Mouse (Mus musculus): ENCODE results near the gene Olfr160. TPM values are rescaled to one million over a fixed set of nuclear protein-coding genes. Genes with fewer than 3 reads are reported as not detected.

Olfr160 gene
- polyA plus RNA-seq, 1 experiment from 2014 or later, result not detected

DNA sequence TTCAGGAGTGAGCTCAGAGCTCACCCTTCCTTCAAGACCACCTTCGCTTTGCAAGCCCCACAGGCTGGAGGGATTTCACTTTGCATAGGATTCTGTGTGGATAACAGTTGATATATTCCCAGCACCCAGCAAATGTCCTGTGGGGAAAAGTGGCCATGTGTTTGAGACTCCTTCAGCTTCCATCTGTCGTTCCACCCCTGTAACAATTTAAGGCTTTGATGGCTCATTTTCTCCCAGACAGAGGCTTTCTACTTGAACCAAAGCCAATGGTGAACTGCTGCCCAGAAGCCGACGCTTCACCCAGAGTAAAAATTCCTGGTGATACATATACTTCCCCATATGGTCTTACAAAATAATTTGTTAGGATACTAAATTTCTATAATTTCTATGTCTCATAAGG is 40.8 kb downstream of the Olfr160 start:
- H3K9ac ChIP-seq (ENCODE audit: low read depth, low read length), result no peak overlapping the region
- no peak overlapping the region for H3K4me3 ChIP-seq (ENCODE audit: low read depth, low read length)
- H3K9me3 ChIP-seq (ENCODE audit: control insufficient read depth), result 0 out of 2 replicates have a peak, but pooled peaks cover 3% of the 10 kb centered on the region
- 80% methylated on average over 4 of the region's 4 CpGs for WGBS
- TF ChIP-seq CTCF (IDR thresholded peaks at IDR 0.05; ENCODE audit: low read depth), result no peak
- H3K36me3 ChIP-seq (ENCODE audit: control insufficient read depth, insufficient read depth), result no peaks in the 10 kb centered on the region
- no peak overlapping the region for H3K4me2 ChIP-seq (replicated peaks; ENCODE audit: low read depth)
- no peaks in the 10 kb centered on the region for H3K4me1 ChIP-seq (replicated peaks; ENCODE audit: control insufficient read depth, insufficient read depth, low read length)
- no peak overlapping the region for H3K27ac ChIP-seq (ENCODE audit: low read depth, low read length)
- ATAC-seq, result no peak
- no peaks in the 10 kb centered on the region for H3K27me3 ChIP-seq (replicated peaks; ENCODE audit: control insufficient read depth, insufficient read depth, low read length)

DNA sequence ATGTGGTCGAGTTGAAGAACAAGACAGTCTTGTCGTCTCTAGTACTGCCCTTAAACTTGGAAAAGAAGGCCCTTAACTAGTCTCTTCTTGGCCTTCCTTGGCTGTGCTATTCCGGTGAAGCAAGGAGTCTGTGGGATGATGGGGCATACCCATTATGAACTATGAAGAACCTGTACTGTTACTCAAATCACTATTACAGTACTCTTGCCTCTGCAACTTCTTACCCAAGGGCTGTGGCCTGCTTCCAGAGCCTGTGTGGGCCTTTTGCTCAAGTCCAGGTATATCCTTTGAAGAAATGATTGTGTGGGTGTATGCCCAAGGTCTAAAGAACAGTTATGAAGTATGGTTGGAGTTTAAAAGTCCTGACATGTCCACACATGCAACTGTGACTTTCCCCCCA is 45.8 kb downstream of the Olfr160 start:
- no peak overlapping the region for H3K27ac ChIP-seq (ENCODE audit: low read depth, low read length)
- H3K27me3 ChIP-seq (replicated peaks; ENCODE audit: control insufficient read depth, insufficient read depth, low read length), result no peaks in the 10 kb centered on the region
- TF ChIP-seq CTCF (IDR thresholded peaks at IDR 0.05; ENCODE audit: low read depth), result no peak
- H3K36me3 ChIP-seq (ENCODE audit: control insufficient read depth, insufficient read depth), result no peaks in the 10 kb centered on the region
- 0 out of 2 replicates have a peak, but pooled peaks cover 3% of the 10 kb centered on the region for H3K9me3 ChIP-seq (ENCODE audit: control insufficient read depth)
- H3K4me1 ChIP-seq (replicated peaks; ENCODE audit: control insufficient read depth, insufficient read depth, low read length), result no peaks in the 10 kb centered on the region
- WGBS, result 95% methylated on average over 3 of the region's 3 CpGs
- ATAC-seq, result no peak
- no peak overlapping the region for H3K4me2 ChIP-seq (replicated peaks; ENCODE audit: low read depth)
- no peak overlapping the region for H3K4me3 ChIP-seq (ENCODE audit: low read depth, low read length)
- no peak overlapping the region for H3K9ac ChIP-seq (ENCODE audit: low read depth, low read length)

DNA sequence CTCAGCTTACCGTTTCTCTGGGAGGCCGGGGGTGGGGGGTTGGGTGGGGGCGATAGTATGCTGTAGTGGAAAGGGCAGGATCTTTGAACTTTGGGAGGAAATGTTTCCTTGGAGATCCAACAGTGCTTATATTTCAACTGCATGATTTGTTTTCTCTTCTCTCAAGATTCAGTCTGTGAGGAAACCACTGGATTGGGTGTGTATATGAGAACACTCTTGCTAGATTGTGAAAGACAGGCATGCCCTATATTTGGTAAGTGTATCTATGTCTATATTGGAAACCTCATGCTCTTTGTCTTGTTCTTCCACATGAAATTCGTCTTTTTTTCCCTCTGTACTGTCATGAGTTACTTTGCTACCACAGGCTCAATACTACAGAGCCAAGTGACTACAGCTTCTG is 46.4 kb downstream of the Olfr160 start:
- no peak for ATAC-seq
- Histone ChIP-seq H3K4me1 (replicated peaks; ENCODE audit: control insufficient read depth, insufficient read depth, low read length) (no peaks in the 10 kb centered on the region), H3K4me2 (replicated peaks; ENCODE audit: low read depth) (no peak overlapping the region), H3K9ac (ENCODE audit: low read depth, low read length) (no peak overlapping the region), H3K27ac (ENCODE audit: low read depth, low read length) (no peak overlapping the region), H3K4me3 (ENCODE audit: low read depth, low read length) (no peak overlapping the region), H3K36me3 (ENCODE audit: control insufficient read depth, insufficient read depth) (no peaks in the 10 kb centered on the region), H3K9me3 (ENCODE audit: control insufficient read depth) (0 out of 2 replicates have a peak, but pooled peaks cover 3% of the 10 kb centered on the region), H3K27me3 (replicated peaks; ENCODE audit: control insufficient read depth, insufficient read depth, low read length) (no peaks in the 10 kb centered on the region)
- WGBS, result 50% methylated on average over 4 of the region's 4 CpGs
- TF ChIP-seq CTCF (IDR thresholded peaks at IDR 0.05; ENCODE audit: low read depth), result no peak

DNA sequence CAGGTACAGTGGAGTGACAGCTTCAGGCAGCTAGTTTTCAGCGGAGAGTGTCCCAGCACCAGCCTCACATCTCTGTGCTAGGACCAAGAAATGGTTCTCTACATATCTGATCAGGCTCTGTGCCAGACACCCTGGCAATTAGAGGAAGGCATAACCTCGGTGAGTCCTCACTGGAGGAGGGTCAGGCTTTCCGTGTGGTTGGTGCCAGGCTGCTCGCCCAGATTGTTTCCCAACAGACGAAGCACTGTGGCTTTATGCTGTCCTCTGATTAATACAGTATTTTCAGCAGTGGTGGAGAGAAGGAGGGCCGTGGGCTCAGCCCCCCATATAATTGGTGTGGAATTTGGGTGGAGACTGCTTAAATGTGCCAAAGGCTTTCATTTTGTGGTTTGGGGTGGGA is 46.9 kb downstream of the Olfr160 start, which contains the start of gene Panx3:
TSS of gene Panx3 (minus strand) at position 121 of the 400 bp plus-strand sequence.
- no peak for TF ChIP-seq CTCF (IDR thresholded peaks at IDR 0.05; ENCODE audit: low read depth)
- H3K9ac ChIP-seq (ENCODE audit: low read depth, low read length), result no peak within 1 kb of the TSS
- H3K4me1 ChIP-seq (replicated peaks; ENCODE audit: control insufficient read depth, insufficient read depth, low read length), result no peaks in the 10 kb centered on the region
- H3K4me2 ChIP-seq (replicated peaks; ENCODE audit: low read depth), result no peak within 1 kb of the TSS
- 0 out of 2 replicates have a peak, but pooled peaks cover 3% of the 10 kb centered on the region for H3K9me3 ChIP-seq (ENCODE audit: control insufficient read depth)
- no peak within 1 kb of the TSS for H3K4me3 ChIP-seq (ENCODE audit: low read depth, low read length)
- WGBS, result 63% methylated on average over 6 of the region's 6 CpGs
- H3K36me3 ChIP-seq (ENCODE audit: control insufficient read depth, insufficient read depth), result no peaks in the 10 kb centered on the region
- H3K27me3 ChIP-seq (replicated peaks; ENCODE audit: control insufficient read depth, insufficient read depth, low read length), result no peaks in the 10 kb centered on the region
- no peak within 1 kb of the TSS for H3K27ac ChIP-seq (ENCODE audit: low read depth, low read length)
- no peak for ATAC-seq

DNA sequence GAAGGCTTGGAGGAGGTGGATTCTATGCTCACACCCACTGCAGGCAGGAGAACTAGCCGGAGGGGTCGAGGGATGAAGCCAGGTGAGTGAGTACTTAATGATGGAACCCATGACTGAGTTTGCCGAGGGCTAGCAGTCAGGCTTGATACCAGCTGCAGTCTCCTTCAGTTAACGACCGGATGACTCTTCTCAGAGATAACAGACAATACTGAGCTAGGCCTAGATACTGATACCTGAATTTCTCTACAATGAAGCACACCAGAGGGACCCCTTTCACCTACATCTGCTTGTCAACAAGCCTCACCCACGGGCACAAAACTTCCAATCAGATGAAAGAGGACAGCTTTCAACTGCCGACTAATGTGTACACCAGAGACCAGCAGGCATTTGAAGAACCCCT is 50.0 kb downstream of the Olfr160 start:
- Histone ChIP-seq H3K36me3 (ENCODE audit: control insufficient read depth, insufficient read depth) (no peaks in the 10 kb centered on the region), H3K4me2 (replicated peaks; ENCODE audit: low read depth) (no peak overlapping the region), H3K4me3 (ENCODE audit: low read depth, low read length) (no peak overlapping the region), H3K9me3 (ENCODE audit: control insufficient read depth) (no peaks in the 10 kb centered on the region), H3K27ac (ENCODE audit: low read depth, low read length) (no peak overlapping the region), H3K27me3 (replicated peaks; ENCODE audit: control insufficient read depth, insufficient read depth, low read length) (no peaks in the 10 kb centered on the region), H3K4me1 (replicated peaks; ENCODE audit: control insufficient read depth, insufficient read depth, low read length) (no peaks in the 10 kb centered on the region), H3K9ac (ENCODE audit: low read depth, low read length) (no peak overlapping the region)
- 62% methylated on average over 7 of the region's 7 CpGs for WGBS
- no peak for ATAC-seq
- TF ChIP-seq CTCF (IDR thresholded peaks at IDR 0.05; ENCODE audit: low read depth), result no peak

DNA sequence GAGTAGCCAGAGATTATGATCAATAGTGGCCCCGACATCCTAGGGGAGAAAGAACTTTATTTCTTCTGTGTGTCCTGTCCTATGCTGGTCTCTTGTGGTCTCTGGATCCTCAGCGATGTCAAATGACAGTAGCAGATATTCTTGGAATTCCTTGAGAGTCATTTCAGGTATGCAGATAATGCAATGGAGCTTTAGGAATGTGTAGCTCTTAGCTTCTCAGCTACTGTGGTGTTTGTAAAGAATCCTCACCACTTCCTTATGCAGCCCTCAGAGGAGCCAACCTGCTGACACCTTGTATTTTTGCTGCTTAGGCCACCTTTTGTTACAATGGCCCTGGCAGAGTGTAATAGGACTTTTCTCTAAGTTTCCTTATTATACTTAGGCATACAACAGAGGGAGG is 51.4 kb downstream of the Olfr160 start:
- Histone ChIP-seq H3K36me3 (ENCODE audit: control insufficient read depth, insufficient read depth) (no peaks in the 10 kb centered on the region), H3K4me3 (ENCODE audit: low read depth, low read length) (no peak overlapping the region), H3K9ac (ENCODE audit: low read depth, low read length) (no peak overlapping the region), H3K27me3 (replicated peaks; ENCODE audit: control insufficient read depth, insufficient read depth, low read length) (no peaks in the 10 kb centered on the region), H3K4me1 (replicated peaks; ENCODE audit: control insufficient read depth, insufficient read depth, low read length) (no peaks in the 10 kb centered on the region), H3K4me2 (replicated peaks; ENCODE audit: low read depth) (no peak overlapping the region), H3K9me3 (ENCODE audit: control insufficient read depth) (no peaks in the 10 kb centered on the region), H3K27ac (ENCODE audit: low read depth, low read length) (no peak overlapping the region)
- TF ChIP-seq CTCF (IDR thresholded peaks at IDR 0.05; ENCODE audit: low read depth), result no peak
- ATAC-seq, result no peak
- 59% methylated on average over 2 of the region's 2 CpGs for WGBS

DNA sequence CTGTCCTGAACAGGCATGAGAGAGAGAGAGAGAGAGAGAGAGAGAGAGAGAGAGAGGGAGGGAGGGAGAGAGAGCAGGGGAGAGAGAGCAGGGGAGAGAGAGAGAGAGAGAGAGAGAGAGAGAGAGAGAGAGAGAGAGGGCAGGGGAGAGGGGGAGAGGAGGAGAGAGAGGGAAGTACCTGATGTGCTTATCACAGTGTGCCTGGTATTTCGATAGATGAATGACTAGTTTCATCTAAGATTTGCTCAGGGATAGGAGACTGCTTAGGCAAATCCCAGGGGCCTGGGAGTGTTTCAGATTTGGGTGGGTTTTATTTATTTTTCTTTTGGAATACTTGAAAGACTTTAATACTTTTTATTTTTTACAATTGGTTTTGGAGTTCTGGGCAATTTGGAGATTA is 52.8 kb downstream of the Olfr160 start:
- no peaks in the 10 kb centered on the region for H3K27me3 ChIP-seq (replicated peaks; ENCODE audit: control insufficient read depth, insufficient read depth, low read length)
- no peak for ATAC-seq
- H3K9ac ChIP-seq (ENCODE audit: low read depth, low read length), result no peak overlapping the region
- WGBS, result 69% methylated on average over 1 of the region's 1 CpGs
- no peak overlapping the region for H3K4me3 ChIP-seq (ENCODE audit: low read depth, low read length)
- no peak for TF ChIP-seq CTCF (IDR thresholded peaks at IDR 0.05; ENCODE audit: low read depth)
- H3K4me2 ChIP-seq (replicated peaks; ENCODE audit: low read depth), result no peak overlapping the region
- no peaks in the 10 kb centered on the region for H3K9me3 ChIP-seq (ENCODE audit: control insufficient read depth)
- H3K27ac ChIP-seq (ENCODE audit: low read depth, low read length), result no peak overlapping the region
- no peaks in the 10 kb centered on the region for H3K4me1 ChIP-seq (replicated peaks; ENCODE audit: control insufficient read depth, insufficient read depth, low read length)
- H3K36me3 ChIP-seq (ENCODE audit: control insufficient read depth, insufficient read depth), result no peaks in the 10 kb centered on the region

Measured in intestine, postnatal 0 days (tissue).